Mouse (Mus musculus) C2C12 (cell line): ENCODE results near the gene Cradd.

Experiments
- CEBPB ChIP-seq: IDR thresholded peaks from one replicate; pipeline ENCODE4 v1.6.1; 2011; ENCODE audit warnings: low read depth, mild to moderate bottlenecking, control low read depth, moderate library complexity
- CTCF ChIP-seq: IDR thresholded peaks from one replicate; pipeline ENCODE4 v1.5.1; 2011; ENCODE audit not compliant: control insufficient read depth, insufficient read depth, insufficient read length
- MAX ChIP-seq: IDR thresholded peaks from one replicate; pipeline ENCODE4 v1.6.1; 2011; ENCODE audit warnings: mild to moderate bottlenecking, control low read depth

- no peak for TF ChIP-seq CTCF
- TF ChIP-seq MAX, result no peak
- no peak for TF ChIP-seq CEBPB
Observed at GRCm38 (mm10) chr10:95268366-95268765, 55.6 kb downstream of the Cradd start.
